ENCODE assay signal across 8 mouse cellular contexts in the genomic region with DNA sequence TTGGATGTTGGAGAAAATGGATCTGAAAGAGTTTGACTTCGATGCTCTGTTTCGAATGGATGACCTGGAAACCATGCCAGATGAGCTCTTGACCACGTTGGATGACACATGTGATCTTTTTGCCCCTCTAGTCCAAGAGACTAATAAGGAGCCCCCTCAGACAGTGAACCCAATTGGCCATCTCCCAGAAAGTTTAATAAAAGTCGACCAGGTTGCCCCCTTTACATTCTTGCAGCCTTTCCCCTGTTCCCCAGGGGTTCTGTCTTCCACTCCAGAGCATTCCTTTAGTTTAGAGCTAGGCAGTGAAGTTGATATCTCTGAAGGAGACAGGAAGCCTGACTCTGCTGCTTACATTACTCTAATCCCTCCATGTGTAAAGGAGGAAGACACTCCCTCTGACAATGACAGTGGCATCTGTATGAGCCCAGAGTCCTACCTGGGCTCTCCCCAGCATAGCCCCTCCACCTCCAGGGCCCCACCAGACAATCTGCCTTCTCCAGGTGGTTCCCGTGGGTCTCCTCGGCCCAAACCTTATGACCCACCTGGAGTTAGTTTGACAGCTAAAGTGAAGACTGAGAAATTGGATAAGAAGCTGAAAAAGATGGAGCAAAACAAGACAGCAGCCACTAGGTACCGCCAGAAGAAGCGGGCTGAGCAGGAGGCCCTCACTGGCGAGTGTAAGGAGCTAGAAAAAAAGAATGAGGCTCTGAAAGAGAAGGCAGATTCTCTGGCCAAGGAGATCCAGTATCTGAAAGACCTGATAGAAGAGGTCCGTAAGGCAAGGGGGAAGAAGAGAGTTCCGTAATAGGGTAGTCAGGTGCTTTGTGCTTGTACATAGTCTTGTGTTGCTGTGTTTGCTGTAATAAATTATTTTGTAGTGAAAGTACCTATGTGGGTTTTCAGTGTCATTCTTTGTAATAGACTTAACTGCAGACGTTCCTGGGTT. TPM values are rescaled to one million over a fixed set of nuclear protein-coding genes. Genes with fewer than 3 reads are reported as not detected.
DNase-seq lines count a peak whose midpoint lies in the region; ATAC-seq lines count a peak whose summit lies in the region.

No protein-coding gene starts in this region.

- H3K4me3 ChIP-seq in kidney, embryonic 15.5 days (replicated peaks): peak overlapping the region; percentile 96
- peak overlapping the region; percentile 100 for H3K4me3 ChIP-seq in hindbrain, embryonic 13.5 days
- peak overlapping the region; percentile 70 for H3K4me3 ChIP-seq in midbrain, embryonic 16.5 days (ENCODE audit: low read depth, low read length)

- peaks cover 59% of the 10 kb centered on the region for H3K36me3 ChIP-seq in kidney, embryonic 15.5 days
- peaks cover 45% of the 10 kb centered on the region for H3K36me3 ChIP-seq in hindbrain, embryonic 13.5 days
- H3K36me3 ChIP-seq in midbrain, embryonic 16.5 days (ENCODE audit: control insufficient read depth, insufficient read depth, low read length): peaks cover 28% of the 10 kb centered on the region

- 59% methylated on average over 12 of the region's 12 CpGs for WGBS in kidney, embryonic 15.5 days
- 68% methylated on average over 12 of the region's 12 CpGs for WGBS in hindbrain, embryonic 13.5 days
- 66% methylated on average over 12 of the region's 12 CpGs for WGBS in midbrain, embryonic 16.5 days

- no peak for DNase-seq in kidney, adult 8-10 months
- DNase-seq in ZHBTc4 (ENCODE audit: low read depth, low spot score): peak; percentile 41
- DNase-seq in cerebellum, adult 18-20 months: no peak
- no peak for DNase-seq in spleen, adult 12 weeks (ENCODE audit: low spot score)
- no peak for DNase-seq in adrenal gland, adult 18-20 months (ENCODE audit: low spot score in 2 of 2)

- ATAC-seq in kidney, embryonic 15.5 days (replicated peaks; ENCODE audit: low FRiP score): no peak
- ATAC-seq in hindbrain, embryonic 13.5 days (ENCODE audit: low FRiP score): no peak
- no peak for ATAC-seq in midbrain, embryonic 16.5 days

- H3K9me3 ChIP-seq in kidney, embryonic 15.5 days (replicated peaks): no peaks in the 10 kb centered on the region
- no peaks in the 10 kb centered on the region for H3K9me3 ChIP-seq in hindbrain, embryonic 13.5 days
- H3K9me3 ChIP-seq in midbrain, embryonic 16.5 days (replicated peaks; ENCODE audit: control insufficient read depth, low read length, poor library complexity, severe bottlenecking): no peaks in the 10 kb centered on the region

- peak overlapping the region; percentile 88 for H3K4me2 ChIP-seq in kidney, embryonic 15.5 days
- H3K4me2 ChIP-seq in hindbrain, embryonic 13.5 days: peak overlapping the region; percentile 99
- peak overlapping the region; percentile 94 for H3K4me2 ChIP-seq in midbrain, embryonic 16.5 days (ENCODE audit: low read length)

- H3K27ac ChIP-seq in kidney, embryonic 15.5 days: peak overlapping the region; percentile 98
- H3K27ac ChIP-seq in hindbrain, embryonic 13.5 days: peak overlapping the region; percentile 100
- peak overlapping the region; percentile 97 for H3K27ac ChIP-seq in midbrain, embryonic 16.5 days (ENCODE audit: low read length)

- peak overlapping the region; percentile 100 for H3K9ac ChIP-seq in kidney, embryonic 15.5 days
- H3K9ac ChIP-seq in hindbrain, embryonic 13.5 days: peak overlapping the region; percentile 100
- peak overlapping the region; percentile 96 for H3K9ac ChIP-seq in midbrain, embryonic 16.5 days (ENCODE audit: low read depth, low read length)

- peaks cover 52% of the 10 kb centered on the region for H3K4me1 ChIP-seq in kidney, embryonic 15.5 days
- H3K4me1 ChIP-seq in hindbrain, embryonic 13.5 days (replicated peaks): peaks cover 44% of the 10 kb centered on the region
- H3K4me1 ChIP-seq in midbrain, embryonic 16.5 days (ENCODE audit: control insufficient read depth, insufficient read depth, low read length): peaks cover 29% of the 10 kb centered on the region

- no peaks in the 10 kb centered on the region for H3K27me3 ChIP-seq in kidney, embryonic 15.5 days
- no peaks in the 10 kb centered on the region for H3K27me3 ChIP-seq in hindbrain, embryonic 13.5 days
- H3K27me3 ChIP-seq in midbrain, embryonic 16.5 days (ENCODE audit: control insufficient read depth, insufficient read depth, low read depth, low read length): no peaks in the 10 kb centered on the region

RNA-seq across cellular contexts. Expression of gene Atf4, which starts 1.9 kb away (rescaled TPM):
- 127 and 131 TPM in 2 replicates for polyA plus RNA-seq in kidney, embryonic 15.5 days (2015; fragmentation: Nextera tagmentation; extraction: Ambion mirVana)
- 115 and 118 TPM in 2 replicates for polyA plus RNA-seq in hindbrain, embryonic 13.5 days (2015; fragmentation: Nextera tagmentation; extraction: Ambion mirVana)
- 125 and 131 TPM in 2 replicates for polyA plus RNA-seq in midbrain, embryonic 16.5 days (2015; fragmentation: Nextera tagmentation; extraction: Ambion mirVana)
- 100 to 1,000 TPM; 237 to 275 TPM for total RNA-seq in adrenal gland, adult 18-20 months (2021)

RNA-seq across cellular contexts. Expression of gene Rps19bp1, which starts 7.2 kb away (rescaled TPM):
- polyA plus RNA-seq in kidney, embryonic 15.5 days (2015; fragmentation: Nextera tagmentation; extraction: Ambion mirVana): 57.3 and 58.8 TPM in 2 replicates
- polyA plus RNA-seq in hindbrain, embryonic 13.5 days (2015; fragmentation: Nextera tagmentation; extraction: Ambion mirVana): 74.7 and 75.9 TPM in 2 replicates
- 74.9 and 79.6 TPM in 2 replicates for polyA plus RNA-seq in midbrain, embryonic 16.5 days (2015; fragmentation: Nextera tagmentation; extraction: Ambion mirVana)
- total RNA-seq in adrenal gland, adult 18-20 months (2021): 10 to 100 TPM; 42.6 to 48.1 TPM

RNA-seq across cellular contexts. Expression of gene AC140267.1, which starts 21.3 kb away (rescaled TPM):
- not detected in 2 replicates for polyA plus RNA-seq in kidney, embryonic 15.5 days (2015; fragmentation: Nextera tagmentation; extraction: Ambion mirVana)
- polyA plus RNA-seq in hindbrain, embryonic 13.5 days (2015; fragmentation: Nextera tagmentation; extraction: Ambion mirVana): not detected in 2 replicates
- 5.5 TPM in 1 of 2 replicates, not detected in the other for polyA plus RNA-seq in midbrain, embryonic 16.5 days (2015; fragmentation: Nextera tagmentation; extraction: Ambion mirVana)
- total RNA-seq in adrenal gland, adult 18-20 months (2021): 10 to 100 TPM in 1 of 2 experiments, not detected in 1; 11.6 TPM

RNA-seq across cellular contexts. Expression of gene Mief1, which starts 23.1 kb away (rescaled TPM):
- polyA plus RNA-seq in kidney, embryonic 15.5 days (2015; fragmentation: Nextera tagmentation; extraction: Ambion mirVana): 35.3 and 37.6 TPM in 2 replicates
- 36.9 and 37.7 TPM in 2 replicates for polyA plus RNA-seq in hindbrain, embryonic 13.5 days (2015; fragmentation: Nextera tagmentation; extraction: Ambion mirVana)
- 35.2 and 37.4 TPM in 2 replicates for polyA plus RNA-seq in midbrain, embryonic 16.5 days (2015; fragmentation: Nextera tagmentation; extraction: Ambion mirVana)
- 10 to 100 TPM; 45.3 to 52.3 TPM for total RNA-seq in adrenal gland, adult 18-20 months (2021)

RNA-seq across cellular contexts. Expression of gene Cacna1i, which starts 30.1 kb away (rescaled TPM):
- 0.03 TPM in 1 of 2 replicates, not detected in the other for polyA plus RNA-seq in kidney, embryonic 15.5 days (2015; fragmentation: Nextera tagmentation; extraction: Ambion mirVana)
- 0.34 and 0.39 TPM in 2 replicates for polyA plus RNA-seq in hindbrain, embryonic 13.5 days (2015; fragmentation: Nextera tagmentation; extraction: Ambion mirVana)
- polyA plus RNA-seq in midbrain, embryonic 16.5 days (2015; fragmentation: Nextera tagmentation; extraction: Ambion mirVana): 1.0 and 1.4 TPM in 2 replicates
- total RNA-seq in adrenal gland, adult 18-20 months (2021): under 1 TPM; 0.29 to 0.40 TPM
